Mouse (Mus musculus): ENCODE results near the gene Zdhhc20.
A peak's percentile ranks its signal among the peaks of the same experiment; 100 is the strongest.
"Not testable (repeated sequence)": the region's sequence is repeated elsewhere in the genome, so short reads cannot be mapped to it uniquely, and the experiment has no call there.

The Zdhhc20 gene

GRCm38 (mm10) chr14:57889541-57890010 lies 500 bp downstream of the Zdhhc20 start:
- DNase-seq = peak in 1 of 2 experiments; percentile 19

GRCm38 (mm10) chr14:57887171-57887570 lies 2.9 kb downstream of the Zdhhc20 start:
- no peak for DNase-seq

- no peak for DNase-seq
Measured at GRCm38 (mm10) chr14:57886032-57886431, 4.0 kb downstream of the Zdhhc20 start.

- no peak for DNase-seq
Measured at GRCm38 (mm10) chr14:57883341-57883740, 6.7 kb downstream of the Zdhhc20 start.

GRCm38 (mm10) chr14:57882720-57883119 lies 7.4 kb downstream of the Zdhhc20 start:
- DNase-seq = no peak

GRCm38 (mm10) chr14:57881793-57882192 lies 8.3 kb downstream of the Zdhhc20 start:
- DNase-seq = peak; percentile 53 to 73

- DNase-seq = no peak
Measured at GRCm38 (mm10) chr14:57881074-57881473, 9.0 kb downstream of the Zdhhc20 start.

- DNase-seq = no peak
Measured at GRCm38 (mm10) chr14:57877921-57878320, 12.2 kb downstream of the Zdhhc20 start.

GRCm38 (mm10) chr14:57866676-57867276 lies 23.3 kb downstream of the Zdhhc20 start:
- DNase-seq = no peak

- no peak for DNase-seq
Measured at GRCm38 (mm10) chr14:57865256-57865655, 24.8 kb downstream of the Zdhhc20 start.

GRCm38 (mm10) chr14:57863129-57863528 lies 26.9 kb downstream of the Zdhhc20 start:
- DNase-seq = no peak

- DNase-seq = no peak
Measured at GRCm38 (mm10) chr14:57861987-57862412, 28.1 kb downstream of the Zdhhc20 start.

- DNase-seq = no peak
Measured at GRCm38 (mm10) chr14:57859520-57859919, 30.6 kb downstream of the Zdhhc20 start.

GRCm38 (mm10) chr14:57858601-57859000 lies 31.5 kb downstream of the Zdhhc20 start:
- no peak for DNase-seq

- not testable (repeated sequence) for DNase-seq
Measured at GRCm38 (mm10) chr14:57856037-57856436, 34.0 kb downstream of the Zdhhc20 start.

GRCm38 (mm10) chr14:57852961-57853360 lies 37.1 kb downstream of the Zdhhc20 start:
- no peak for DNase-seq

- DNase-seq = no peak
Measured at GRCm38 (mm10) chr14:57850330-57850729, 39.7 kb downstream of the Zdhhc20 start.

- DNase-seq = no peak
Measured at GRCm38 (mm10) chr14:57848646-57849045, 41.4 kb downstream of the Zdhhc20 start.

- DNase-seq = not testable (repeated sequence)
Measured at GRCm38 (mm10) chr14:57848061-57848460, 42.0 kb downstream of the Zdhhc20 start.

- no peak for DNase-seq
Measured at GRCm38 (mm10) chr14:57844535-57844934, 45.5 kb downstream of the Zdhhc20 start.

GRCm38 (mm10) chr14:57835157-57835556 lies 54.9 kb downstream of the Zdhhc20 start:
- no peak for DNase-seq

GRCm38 (mm10) chr14:57833526-57833925 lies 56.5 kb downstream of the Zdhhc20 start:
- DNase-seq = no peak

GRCm38 (mm10) chr14:57827284-57827683 lies 62.8 kb downstream of the Zdhhc20 start:
- no peak for DNase-seq

GRCm38 (mm10) chr14:57825788-57826751 lies 64.0 kb downstream of the Zdhhc20 start, which contains the start of the genes Ska3 and Mrpl57:
TSS of gene Ska3 (minus strand) at chr14:57826185.
TSS of gene Mrpl57 (plus strand) at chr14:57826234.
- peak; percentile 90 to 93 for DNase-seq

Data from kidney, adult 8-10 months (tissue).